Comparison of ENCODE assay signal across 15 mouse cellular contexts in the genomic region with DNA sequence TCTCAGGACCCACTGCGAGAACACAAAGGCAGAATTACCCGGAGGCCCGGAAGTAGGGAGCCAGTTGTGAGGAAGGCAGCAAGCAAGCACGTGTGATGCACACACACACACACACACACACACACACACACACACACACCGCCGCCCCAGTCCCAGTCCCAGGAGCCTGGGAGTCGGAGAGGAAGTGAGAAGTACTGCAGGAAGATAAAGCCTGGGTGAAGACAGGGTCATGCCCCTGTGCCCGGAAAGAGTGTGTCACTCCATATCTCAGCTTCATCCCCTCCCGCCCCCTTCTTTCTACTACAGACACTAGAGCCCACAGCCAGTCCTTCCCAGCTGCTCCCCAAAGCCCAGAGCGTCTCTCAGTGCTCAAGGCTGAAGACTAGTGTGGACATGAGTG. TPM values are rescaled to one million over a fixed set of nuclear protein-coding genes. Genes with fewer than 3 reads are reported as not detected.
DNase-seq lines count a peak whose midpoint lies in the region; ATAC-seq lines count a peak whose summit lies in the region.
"Had no signal": no experiment of that assay in that cellular context is flagged by ENCODE, and none has a peak within 500 bp of the region (broad histone marks: within the 10 kb centered on the region; RNA-seq: fewer than 3 reads in every experiment).

No protein-coding gene starts in this region.

- H3K4me1 ChIP-seq in heart, embryonic 10.5 days, result peaks cover 14% of the 10 kb centered on the region
- no peaks in the 10 kb centered on the region for H3K4me1 ChIP-seq in intestine, embryonic 16.5 days (ENCODE audit: control insufficient read depth, insufficient read depth, low read length)
- H3K4me1 ChIP-seq in megakaryocyte, embryonic 14.5 days, result peaks cover 67% of the 10 kb centered on the region
- H3K4me1 ChIP-seq: limb, embryonic 12.5 days had no signal

- peak overlapping the region; percentile 9; the same call in 1 of the 2 replicates for H3K4me3 ChIP-seq in heart, embryonic 10.5 days
- H3K4me3 ChIP-seq in intestine, embryonic 16.5 days (ENCODE audit: low read length), result no peak overlapping the region
- peak overlapping the region; percentile 78 for H3K4me3 ChIP-seq in megakaryocyte, embryonic 14.5 days (replicated peaks)
- H3K4me3 ChIP-seq: limb, embryonic 12.5 days; midbrain, embryonic 12.5 days had no signal

- peak; percentile 89 for DNase-seq in heart, embryonic 10.5 days (ENCODE audit: low spot score)
- no peak for DNase-seq in heart, adult 18-20 months
- DNase-seq in kidney, postnatal 4 days, result peak; percentile 26 to 37
- DNase-seq in kidney, adult 18-20 months, result no peak
- no peak for DNase-seq in left cerebral cortex, postnatal 4 days
- no peak for DNase-seq in spleen, postnatal 36 days (ENCODE audit: low spot score in 2 of 2)
- DNase-seq: adrenal gland, adult 2 months; forebrain, postnatal 0 days; right cerebral cortex, adult 18-20 months had no signal

- peak overlapping the region; percentile 40; the same call in 1 of the 2 replicates for H3K9ac ChIP-seq in intestine, embryonic 16.5 days (ENCODE audit: low read depth, low read length)
- H3K9ac ChIP-seq: forebrain, postnatal 0 days; limb, embryonic 12.5 days; midbrain, embryonic 12.5 days had no signal

- intact Hi-C loops in left cerebral cortex, postnatal 4 days (cut with DNase I), result no loop called here

- 0 out of 2 replicates have a peak, but pooled peaks cover 3% of the 10 kb centered on the region for H3K36me3 ChIP-seq in heart, embryonic 10.5 days
- H3K36me3 ChIP-seq in intestine, embryonic 16.5 days (ENCODE audit: control insufficient read depth, insufficient read depth, low read length), result peaks cover 10% of the 10 kb centered on the region
- H3K36me3 ChIP-seq in megakaryocyte, embryonic 14.5 days (replicated peaks; ENCODE audit: low read length), result peaks cover 34% of the 10 kb centered on the region

- no peaks in the 10 kb centered on the region for H3K9me3 ChIP-seq in heart, embryonic 10.5 days
- no peaks in the 10 kb centered on the region for H3K9me3 ChIP-seq in intestine, embryonic 16.5 days (ENCODE audit: control insufficient read depth, low read length)
- H3K9me3 ChIP-seq in megakaryocyte, embryonic 14.5 days, result 0 out of 2 replicates have a peak, but pooled peaks cover 3% of the 10 kb centered on the region
- H3K9me3 ChIP-seq: midbrain, embryonic 12.5 days had no signal

- no peak overlapping the region for H3K27ac ChIP-seq in heart, embryonic 10.5 days
- H3K27ac ChIP-seq in intestine, embryonic 16.5 days (ENCODE audit: low read length), result no peak overlapping the region
- H3K27ac ChIP-seq: kidney, postnatal 0 days; limb, embryonic 12.5 days; midbrain, embryonic 12.5 days had no signal

- 26% methylated on average over 9 of the region's 10 CpGs for WGBS in heart, embryonic 10.5 days
- 49% methylated on average over 10 of the region's 10 CpGs for whole genome bisulfite sequencing in intestine, embryonic 16.5 days

- no peak for ATAC-seq in intestine, embryonic 16.5 days
- ATAC-seq: forebrain, postnatal 0 days had no signal

- H3K4me2 ChIP-seq in intestine, embryonic 16.5 days (ENCODE audit: low read depth, low read length), result no peak overlapping the region
- H3K4me2 ChIP-seq: limb, embryonic 12.5 days; midbrain, embryonic 12.5 days had no signal

- peaks cover 7% of the 10 kb centered on the region for H3K27me3 ChIP-seq in heart, embryonic 10.5 days (ENCODE audit: insufficient read depth, poor library complexity, severe bottlenecking)
- H3K27me3 ChIP-seq in intestine, embryonic 16.5 days (replicated peaks; ENCODE audit: control insufficient read depth, insufficient read depth, low read length), result no peaks in the 10 kb centered on the region
- H3K27me3 ChIP-seq in megakaryocyte, embryonic 14.5 days (replicated peaks), result no peaks in the 10 kb centered on the region
- H3K27me3 ChIP-seq: limb, embryonic 12.5 days; midbrain, embryonic 12.5 days; Patski had no signal

RNA-seq across cellular contexts. Expression of gene Micall2, which starts 33.9 kb away (rescaled TPM):
- 4.1 and 5.7 TPM in 2 replicates for polyA plus RNA-seq in heart, embryonic 10.5 days (2016; fragmentation: Nextera tagmentation; extraction: Ambion mirVana)
- 1 to 10 TPM; 1.2 to 2.1 TPM for total RNA-seq in heart, adult 18-20 months (2021)
- 11.6 and 14.8 TPM in 2 replicates for polyA plus RNA-seq in intestine, embryonic 16.5 days (2015; fragmentation: Nextera tagmentation; extraction: Ambion mirVana)
- polyA plus RNA-seq in megakaryocyte, embryonic 14.5 days (2012; ENCODE audit: insufficient read depth, low replicate concordance), result 54.5 and 69.6 TPM in 2 replicates
- 10 to 100 TPM; 11.4 to 11.5 TPM for total RNA-seq in left cerebral cortex, postnatal 4 days (2021)

Comparison
In these comparisons a context has a peak if more than half of its experiments do, and no peak if none do; other contexts are left out.
1. DNase-seq: peak in heart, embryonic 10.5 days (single experiment) and kidney, postnatal 4 days (2 of 2); none in heart, adult 18-20 months (0 of 2), kidney, adult 18-20 months (single experiment), left cerebral cortex, postnatal 4 days (single experiment) and spleen, postnatal 36 days (0 of 2).